Mouse (Mus musculus) brown adipose tissue, adult 24 weeks (tissue): ENCODE results near the gene Pde12. TPM values are rescaled to one million over a fixed set of nuclear protein-coding genes. Genes with fewer than 3 reads are reported as not detected.

Experiments used
- H3K27ac ChIP-seq: fragments of 200-500 bp; replicated peaks from 2 replicates; pipeline ENCODE4 v1.5.1; 2012; ENCODE audit warnings: low read depth, mild to moderate bottlenecking, low read length
- H3K4me1 ChIP-seq: fragments of 200-500 bp; 2 replicates; pipeline ENCODE4 v1.6.1; 2012; ENCODE audit warnings: low read length, mixed read lengths; ENCODE audit not compliant: control insufficient read depth, insufficient read depth, insufficient read length
- H3K4me3 ChIP-seq: fragments of 200-500 bp; 2 replicates; pipeline ENCODE4 v1.5.1; 2012; ENCODE audit warnings: low read depth, mild to moderate bottlenecking, low read length, moderate library complexity; ENCODE audit not compliant: insufficient read depth
- polyA plus RNA-seq: library from polyadenylated mRNA; stranded (reverse); fragments of >200 nt; gene quantifications from 2 replicates; pipeline ENCODE4 v1.2.4, GENCODE M21; 2012; ENCODE audit not compliant: missing spikeins, insufficient read depth, insufficient read length

Gene Pde12
- polyA plus RNA-seq, 1 experiment, result 5.6 TPM

DNA sequence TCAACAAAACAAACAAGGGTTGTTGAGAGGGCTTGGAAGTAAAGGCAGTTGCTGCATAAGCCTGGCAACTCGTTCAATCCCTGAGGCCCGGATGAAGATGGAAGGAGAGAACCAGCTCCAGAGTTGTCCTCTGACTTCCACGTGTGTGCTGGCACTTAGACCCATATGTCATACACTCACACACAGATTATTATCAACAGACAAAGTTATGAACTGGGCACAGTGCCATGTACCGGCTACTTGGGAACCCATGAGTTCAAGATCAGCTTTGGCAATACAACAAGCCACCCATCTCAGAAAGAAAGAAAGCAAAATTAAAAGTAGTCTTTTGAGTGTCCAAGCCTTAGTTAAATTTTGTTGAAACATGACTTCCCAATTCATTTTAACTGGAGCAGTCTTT, 44.4 kb downstream of the Pde12 start:
- Histone ChIP-seq H3K4me1 (no peaks in the 10 kb centered on the region), H3K27ac (no peak overlapping the region), H3K4me3 (no peak overlapping the region)

DNA sequence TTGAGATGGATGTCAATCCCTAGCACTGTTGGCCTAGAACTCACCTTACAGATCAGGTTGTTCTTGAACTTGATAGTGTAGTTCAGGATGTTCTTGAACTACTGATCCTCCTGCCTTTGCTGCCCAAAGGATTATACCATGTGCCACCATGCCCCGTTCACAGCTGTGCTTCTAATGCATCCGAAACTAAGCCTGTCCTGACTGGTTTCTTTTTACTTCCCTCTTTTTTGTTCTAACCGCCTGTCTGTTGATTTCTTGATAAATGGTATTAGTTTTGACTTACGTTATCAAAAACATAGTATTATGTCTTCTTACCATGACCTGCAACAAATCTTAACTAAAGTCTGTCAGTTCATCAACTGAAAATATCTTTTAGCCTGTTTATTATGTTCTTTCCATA, 59.0 kb downstream of the Pde12 start:
- H3K27ac ChIP-seq, result no peak overlapping the region
- no peak overlapping the region for H3K4me3 ChIP-seq
- no peaks in the 10 kb centered on the region for H3K4me1 ChIP-seq

Other genes with a start within 250 kb of the Pde12 start
- 75.7 and 115 TPM in 2 replicates for gene Slmap, start 135.0 kb downstream of the Pde12 start, polyA plus RNA-seq
- 16.7 and 18.5 TPM in 2 replicates for gene Dennd6a, start 96.0 kb downstream of the Pde12 start, polyA plus RNA-seq
- 194 and 203 TPM in 2 replicates for gene Arf4, start 31.8 kb downstream of the Pde12 start, polyA plus RNA-seq
- 0.08 TPM in 1 of 2 replicates, not detected in the other for gene Dnah12, start 23.4 kb upstream of the Pde12 start, polyA plus RNA-seq
- 0.71 and 1.8 TPM in 2 replicates for gene Asb14, start 224.7 kb upstream of the Pde12 start, polyA plus RNA-seq